Mouse (Mus musculus) thymus, adult 2 months (tissue): Measurements from ENCODE around the gene Fyttd1. TPM values are rescaled to one million over a fixed set of nuclear protein-coding genes. Genes with fewer than 3 reads are reported as not detected.

Experiments
- DNase-seq: peaks from one replicate; pipeline ENCODE4 v3.0.0; 2021
- H3K27ac ChIP-seq: fragments of 200-500 bp; 2 replicates; pipeline ENCODE4 v1.5.1; 2012; ENCODE audit warnings: low read length, control low read depth; ENCODE audit not compliant: control insufficient read depth, insufficient read depth
- H3K27me3 ChIP-seq: fragments of 200-500 bp; 2 replicates; pipeline ENCODE4 v1.6.1; 2012; ENCODE audit warnings: mild to moderate bottlenecking, low read length, moderate library complexity, mixed read lengths; ENCODE audit not compliant: control insufficient read depth, insufficient read depth
- H3K36me3 ChIP-seq: fragments of 200-500 bp; 2 replicates; pipeline ENCODE4 v1.6.1; 2012; ENCODE audit warnings: mild to moderate bottlenecking, low read length, moderate library complexity; ENCODE audit not compliant: control insufficient read depth, insufficient read depth
- H3K4me1 ChIP-seq: fragments of 200-500 bp; replicated peaks from 2 replicates; pipeline ENCODE4 v1.6.1; 2012; ENCODE audit warnings: low read length; ENCODE audit not compliant: control insufficient read depth, insufficient read depth
- H3K4me3 ChIP-seq: fragments of 200-500 bp; 2 replicates; pipeline ENCODE4 v1.5.1; 2012; ENCODE audit warnings: mild to moderate bottlenecking, low read length, control low read depth, moderate library complexity; ENCODE audit not compliant: control insufficient read depth, insufficient read depth
- CTCF ChIP-seq: fragments of 200-500 bp; IDR thresholded peaks from 2 replicates; pipeline ENCODE4 v1.5.1; 2012; ENCODE audit warnings: mild to moderate bottlenecking, control low read depth, low read length, moderate library complexity, borderline replicate concordance; ENCODE audit not compliant: control insufficient read depth, poor library complexity, insufficient read depth; ENCODE audit errors: extremely low read depth
- POLR2A ChIP-seq: fragments of 200-500 bp; IDR thresholded peaks from 2 replicates; pipeline ENCODE4 v1.6.1; 2012; ENCODE audit warnings: mild to moderate bottlenecking, low read length, control low read depth, moderate library complexity; ENCODE audit not compliant: control insufficient read depth, poor library complexity, insufficient read depth; ENCODE audit errors: extremely low read depth
- WGBS: fragments of 180-500 bp; shearing (Covaris S2); methylation state at CpG from one replicate; pipeline ENCODE4 v1.1.7; 2018; 5-methylcytosine and 5-hydroxymethylcytosine counted together
- polyA plus RNA-seq: library from polyadenylated mRNA; depleted of rRNA; stranded (reverse); fragments of >200 nt; gene quantifications from 2 replicates; pipeline ENCODE4 v1.2.3, GENCODE M21; 2012

Gene Fyttd1
- polyA plus RNA-seq, 1 experiment: 8.8 TPM

GRCm38 (mm10) chr16:32854050-32854571 lies 23.2 kb upstream of the Fyttd1 start:
- no peak for DNase-seq
- Histone ChIP-seq H3K27ac (no peak overlapping the region), H3K4me1 (peaks cover 10% of the 10 kb centered on the region), H3K4me3 (no peak overlapping the region), H3K36me3 (no peaks in the 10 kb centered on the region), H3K27me3 (no peaks in the 10 kb centered on the region)
- WGBS: 31% methylated on average over 2 of the region's 2 CpGs
- TF ChIP-seq POLR2A: no peak
- TF ChIP-seq CTCF: no peak

GRCm38 (mm10) chr16:32856751-32857150 lies 20.5 kb upstream of the Fyttd1 start:
- H3K36me3 ChIP-seq: no peaks in the 10 kb centered on the region
- no peaks in the 10 kb centered on the region for H3K27me3 ChIP-seq
- TF ChIP-seq CTCF (no peak), POLR2A (no peak)
- WGBS: 94% methylated on average over 3 of the region's 3 CpGs
- no peak for DNase-seq
- H3K4me3 ChIP-seq: no peak overlapping the region
- no peak overlapping the region for H3K27ac ChIP-seq
- peaks cover 10% of the 10 kb centered on the region for H3K4me1 ChIP-seq

GRCm38 (mm10) chr16:32858356-32858755 lies 18.9 kb upstream of the Fyttd1 start:
- peaks cover 7% of the 10 kb centered on the region for H3K4me1 ChIP-seq
- DNase-seq: no peak
- TF ChIP-seq CTCF (no peak), POLR2A (no peak)
- 89% methylated on average over 4 of the region's 4 CpGs for WGBS
- no peaks in the 10 kb centered on the region for H3K27me3 ChIP-seq
- no peak overlapping the region for H3K4me3 ChIP-seq
- H3K27ac ChIP-seq: no peak overlapping the region
- H3K36me3 ChIP-seq: no peaks in the 10 kb centered on the region

- H3K4me1 ChIP-seq: peaks cover 3% of the 10 kb centered on the region
- no peaks in the 10 kb centered on the region for H3K27me3 ChIP-seq
- H3K4me3 ChIP-seq: no peak overlapping the region
- no peak for DNase-seq
- WGBS: 81% methylated on average over 12 of the region's 12 CpGs
- no peaks in the 10 kb centered on the region for H3K36me3 ChIP-seq
- TF ChIP-seq CTCF (no peak), POLR2A (no peak)
- H3K27ac ChIP-seq: no peak overlapping the region
Measured at GRCm38 (mm10) chr16:32858771-32859636, 18.3 kb upstream of the Fyttd1 start.

- 95% methylated on average over 3 of the region's 3 CpGs for WGBS
- Histone ChIP-seq H3K4me3 (no peak overlapping the region), H3K27ac (no peak overlapping the region), H3K36me3 (no peaks in the 10 kb centered on the region), H3K4me1 (no peaks in the 10 kb centered on the region), H3K27me3 (no peaks in the 10 kb centered on the region)
- TF ChIP-seq CTCF (no peak), POLR2A (no peak)
- DNase-seq: no peak
Measured at GRCm38 (mm10) chr16:32861813-32862385, 15.4 kb upstream of the Fyttd1 start.

GRCm38 (mm10) chr16:32865401-32865800 lies 11.9 kb upstream of the Fyttd1 start:
- no peak for TF ChIP-seq POLR2A
- no peak for TF ChIP-seq CTCF
- DNase-seq: no peak
- Histone ChIP-seq H3K4me3 (no peak overlapping the region), H3K27me3 (no peaks in the 10 kb centered on the region), H3K27ac (no peak overlapping the region), H3K36me3 (no peaks in the 10 kb centered on the region), H3K4me1 (peaks cover 2% of the 10 kb centered on the region)
- WGBS: 85% methylated on average over 4 of the region's 4 CpGs
